Mouse (Mus musculus) right cerebral cortex, postnatal 10 days (tissue): Measurements from ENCODE around the gene Nmt1.

Experiments
- DNase-seq, 2 experiments: peaks; one replicate each; pipeline ENCODE4 v3.0.0; 2021; ENCODE audit warnings: low spot score in 2 of 2

The Nmt1 gene

GRCm38 (mm10) chr11:103076010-103076409, 48.0 kb downstream of the Nmt1 start:
- DNase-seq, result no peak

- DNase-seq, result no peak
These were observed 48.6 kb downstream of the Nmt1 start for GRCm38 (mm10) chr11:103076581-103076980.

GRCm38 (mm10) chr11:103078131-103078530, 50.1 kb downstream of the Nmt1 start:
- DNase-seq, result no peak

GRCm38 (mm10) chr11:103080323-103081091, 52.5 kb downstream of the Nmt1 start:
- DNase-seq, result no peak

- no peak for DNase-seq
These were observed 53.6 kb downstream of the Nmt1 start for GRCm38 (mm10) chr11:103081631-103082030.

- DNase-seq, result no peak
These were observed 65.3 kb downstream of the Nmt1 start for GRCm38 (mm10) chr11:103093306-103093705.

GRCm38 (mm10) chr11:103093862-103094833, 66.2 kb downstream of the Nmt1 start:
- no peak for DNase-seq

GRCm38 (mm10) chr11:103095107-103095670, 67.2 kb downstream of the Nmt1 start:
- no peak for DNase-seq

GRCm38 (mm10) chr11:103095801-103096200, 67.8 kb downstream of the Nmt1 start:
- no peak for DNase-seq

- no peak for DNase-seq
These were observed 69.2 kb downstream of the Nmt1 start for GRCm38 (mm10) chr11:103096979-103097894.

GRCm38 (mm10) chr11:103098531-103099190, 70.7 kb downstream of the Nmt1 start:
- peak in 1 of 2 experiments; percentile 39 for DNase-seq

- no peak for DNase-seq
These were observed 71.5 kb downstream of the Nmt1 start for GRCm38 (mm10) chr11:103099352-103099940.

GRCm38 (mm10) chr11:103100361-103100760, 72.4 kb downstream of the Nmt1 start:
- DNase-seq, result no peak

GRCm38 (mm10) chr11:103101481-103101865, 73.5 kb downstream of the Nmt1 start, which contains the start of the genes Plcd3 and Acbd4:
TSS of gene Plcd3 (minus strand) at chr11:103101658.
TSS of gene Acbd4 (plus strand) at chr11:103101682.
- peak; percentile 79 for DNase-seq

- peak; percentile 79 to 89 for DNase-seq
These were observed 74.0 kb downstream of the Nmt1 start for GRCm38 (mm10) chr11:103101866-103102501.

- peak; percentile 96 to 97 for DNase-seq
These were observed 74.8 kb downstream of the Nmt1 start for GRCm38 (mm10) chr11:103102725-103103349.

GRCm38 (mm10) chr11:103103621-103104020, 75.6 kb downstream of the Nmt1 start:
- peak in 1 of 2 experiments; percentile 37 for DNase-seq

- no peak for DNase-seq
These were observed 76.5 kb downstream of the Nmt1 start for GRCm38 (mm10) chr11:103104469-103104868.

GRCm38 (mm10) chr11:103105180-103105725, 77.3 kb downstream of the Nmt1 start:
- no peak for DNase-seq
